Mouse (Mus musculus) thymus, postnatal 4 days (tissue): ENCODE data around the gene Sobp.

Source experiments
- DNase-seq: peaks from one replicate; pipeline ENCODE4 v3.0.0; 2021

The Sobp gene

GRCm38 (mm10) chr10:43083288-43084086, 90.8 kb downstream of the Sobp start:
- DNase-seq = no peak

DNA sequence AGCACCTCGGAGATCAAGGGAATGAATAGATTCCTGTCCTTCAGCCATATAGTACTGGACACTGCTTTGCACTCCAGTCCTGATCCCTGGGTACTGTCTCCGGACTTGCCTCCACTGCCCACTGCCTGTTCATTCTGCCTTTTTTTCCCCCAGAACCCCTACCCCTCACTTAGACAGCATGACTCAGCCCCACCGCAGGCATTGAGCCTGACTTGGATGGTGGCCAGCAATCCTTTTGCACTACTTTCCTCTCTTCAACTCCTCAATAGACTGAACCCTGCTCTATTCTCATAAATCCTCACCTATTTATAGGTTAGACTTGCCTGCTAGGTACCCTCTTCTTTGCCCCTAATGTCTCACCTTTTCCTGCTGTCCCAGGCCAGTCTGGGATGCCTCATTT, 93.0 kb downstream of the Sobp start:
- no peak for DNase-seq

GRCm38 (mm10) chr10:43075535-43076152, 98.7 kb downstream of the Sobp start:
- no peak for DNase-seq

DNA sequence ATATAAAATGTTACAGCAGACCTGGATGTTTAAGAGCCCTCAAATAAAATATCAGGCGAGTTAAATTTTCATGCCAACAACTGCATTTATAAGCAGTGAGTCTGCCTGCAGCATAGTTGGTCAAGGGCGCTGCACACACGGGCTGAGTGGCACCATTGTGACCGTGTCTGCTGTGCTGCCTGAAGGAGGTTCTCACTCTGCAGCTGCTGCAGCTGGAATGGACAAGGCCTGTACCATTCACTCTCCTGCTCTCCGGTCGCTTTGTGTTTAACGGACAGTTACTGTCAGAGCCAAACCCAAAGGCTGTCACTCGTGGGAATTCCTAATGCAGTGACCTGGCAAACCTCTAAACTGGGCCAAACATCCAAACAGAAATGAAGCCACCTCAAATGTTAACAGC, 101.0 kb downstream of the Sobp start:
- no peak for DNase-seq

DNA sequence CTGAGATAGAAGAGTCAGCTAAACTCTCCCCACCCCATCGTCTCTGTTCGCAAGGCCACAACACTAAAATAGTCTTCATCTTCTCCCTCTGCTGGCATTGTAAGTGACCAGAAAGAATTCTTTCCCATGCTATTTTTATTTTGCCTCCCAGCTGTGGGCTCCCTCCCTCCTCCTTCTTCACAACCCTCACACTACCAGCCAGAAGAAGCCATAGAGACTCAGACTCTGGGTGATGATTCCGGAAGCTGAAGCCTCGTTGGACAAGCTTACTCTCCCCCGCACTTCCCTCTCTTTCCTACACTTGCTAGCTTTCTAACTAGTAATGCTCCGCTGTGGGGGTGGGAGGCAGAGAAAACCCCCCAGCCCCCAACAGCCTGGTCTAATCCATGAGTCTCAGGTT, 103.4 kb downstream of the Sobp start:
- DNase-seq = no peak

GRCm38 (mm10) chr10:43065331-43065730, 109.0 kb downstream of the Sobp start:
- no peak for DNase-seq

GRCm38 (mm10) chr10:43061519-43062105, 112.7 kb downstream of the Sobp start:
- DNase-seq = no peak

DNA sequence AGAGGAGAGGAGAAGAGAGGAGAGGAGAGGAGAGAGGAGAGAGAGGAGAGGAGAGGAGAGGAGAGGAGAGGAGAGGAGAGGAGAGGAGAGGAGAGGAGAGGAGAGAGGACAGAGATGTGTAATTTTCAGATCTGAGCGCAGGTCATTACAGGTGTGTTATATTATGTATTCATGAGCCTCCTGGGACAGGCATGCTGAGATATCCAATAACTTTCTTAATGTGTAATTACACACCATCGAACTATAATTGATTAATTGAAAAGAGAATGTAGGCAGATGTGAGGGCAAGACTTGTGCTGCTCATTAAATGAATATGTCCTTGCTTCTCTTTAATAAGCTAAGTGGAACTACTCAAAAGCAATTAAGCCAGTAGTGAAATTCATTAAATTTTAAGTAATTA, 118.9 kb downstream of the Sobp start:
- no peak for DNase-seq

- DNase-seq = no peak
Observed at GRCm38 (mm10) chr10:43054776-43055175, 119.6 kb downstream of the Sobp start.

DNA sequence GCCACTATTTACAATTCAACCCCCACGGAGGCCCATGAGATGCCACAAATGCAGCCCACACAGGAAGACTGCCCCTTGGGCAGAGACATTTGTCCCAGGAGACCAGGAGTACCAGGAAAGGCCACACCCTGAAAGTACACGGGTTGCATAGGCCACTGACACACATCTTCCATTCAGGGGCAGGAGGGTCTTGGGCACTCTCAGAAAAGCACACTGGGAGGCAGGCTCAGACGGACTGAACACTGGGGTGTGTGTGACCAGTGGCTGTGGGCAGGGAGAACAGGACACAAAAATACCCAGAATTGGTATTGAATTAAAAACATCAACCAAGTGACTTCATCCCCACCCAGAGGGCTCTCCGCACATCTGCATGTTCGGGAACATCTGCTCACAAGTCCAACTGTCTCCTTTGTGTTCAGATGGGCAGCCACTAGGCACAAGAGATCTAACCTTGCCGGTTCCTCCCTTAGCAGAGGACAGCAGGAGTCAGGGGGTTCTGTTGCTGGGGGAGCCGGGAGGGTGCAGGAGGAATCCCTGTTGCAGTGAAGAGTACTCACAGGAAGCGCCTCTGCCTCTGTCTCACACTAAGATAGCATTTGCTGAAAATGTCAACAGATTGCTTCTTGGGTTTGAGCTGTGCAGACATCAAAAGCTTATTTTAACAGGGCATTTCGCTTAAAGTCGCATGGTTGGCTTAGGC, 120.3 kb downstream of the Sobp start:
- no peak for DNase-seq

DNA sequence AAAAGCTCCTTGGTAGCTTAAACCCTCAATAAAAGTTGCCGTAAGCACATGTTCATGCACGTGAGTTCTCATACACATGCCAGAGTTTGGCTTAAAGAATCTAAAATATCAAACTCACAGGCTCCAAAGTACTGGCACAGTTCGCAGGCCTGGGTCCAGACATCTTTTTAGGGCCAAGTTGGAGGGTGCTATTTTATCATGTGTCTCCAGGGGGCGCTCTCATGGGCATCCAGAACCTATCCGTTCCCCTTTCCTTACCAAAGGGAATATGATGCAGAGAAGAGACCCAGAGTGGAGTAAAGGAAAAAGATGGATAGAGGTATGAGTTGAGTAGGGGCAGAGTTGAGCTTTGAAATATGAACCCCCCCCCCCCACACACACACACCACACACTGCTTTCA, 121.9 kb downstream of the Sobp start:
- peak; percentile 27 for DNase-seq

- no peak for DNase-seq
Observed at GRCm38 (mm10) chr10:43047804-43048348, 126.5 kb downstream of the Sobp start.

- DNase-seq = no peak
Observed at GRCm38 (mm10) chr10:43043351-43044209, 130.8 kb downstream of the Sobp start.

- DNase-seq = no peak
Observed at GRCm38 (mm10) chr10:43042591-43043327, 131.6 kb downstream of the Sobp start.

- DNase-seq = no peak
Observed at GRCm38 (mm10) chr10:43041794-43042193, 132.5 kb downstream of the Sobp start.

GRCm38 (mm10) chr10:43037455-43037793, 136.9 kb downstream of the Sobp start:
- no peak for DNase-seq

- DNase-seq = no peak
Observed at GRCm38 (mm10) chr10:43036646-43037454, 137.5 kb downstream of the Sobp start.

DNA sequence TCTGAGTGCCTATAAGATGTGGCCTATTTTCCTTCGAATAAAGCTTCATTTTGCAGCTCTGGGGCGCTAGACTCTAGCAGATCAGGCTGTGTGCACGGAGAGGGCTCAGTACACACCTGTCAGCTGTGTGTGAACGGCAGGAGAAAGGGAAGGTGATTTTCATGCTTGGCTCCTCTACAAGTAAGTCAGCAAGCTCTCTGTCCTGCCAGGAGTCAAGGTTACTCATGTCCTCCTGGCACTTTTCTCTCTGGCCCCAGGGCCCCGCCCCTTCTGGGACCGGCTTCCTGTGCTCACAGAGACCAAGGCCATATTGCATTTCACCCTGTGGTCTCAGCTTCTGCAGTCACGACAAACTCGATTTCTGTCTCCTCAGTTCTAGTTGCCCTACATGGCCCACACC, 138.8 kb downstream of the Sobp start:
- DNase-seq = no peak

GRCm38 (mm10) chr10:43034811-43035210, 139.5 kb downstream of the Sobp start:
- DNase-seq = no peak

GRCm38 (mm10) chr10:43033481-43034248, 140.7 kb downstream of the Sobp start:
- no peak for DNase-seq
